Mouse (Mus musculus) forebrain, embryonic 11.5 days (tissue): ENCODE results near the gene Gm21974. TPM values are rescaled to one million over a fixed set of nuclear protein-coding genes. Genes with fewer than 3 reads are reported as not detected.
"Not testable (repeated sequence)": the region's sequence is repeated elsewhere in the genome, so short reads cannot be mapped to it uniquely, and the experiment has no call there.

Experiments used
- ATAC-seq: fragments of 200-750 bp; cut with Nextera tagmentation; replicated peaks from 2 replicates; pipeline ENCODE4 v1.8.0; 2017; ENCODE audit warnings: moderate TSS enrichment; ENCODE audit not compliant: low FRiP score
- DNase-seq: peaks from one replicate; pipeline ENCODE4 v3.0.0-alpha.2; 2017; ENCODE audit warnings: low spot score
- H3K27ac ChIP-seq: fragments of 300-500 bp; sonication (generic); 2 replicates; pipeline ENCODE4 v1.5.1; 2014; ENCODE audit warnings: low read depth, low read length
- H3K27me3 ChIP-seq: fragments of 300-500 bp; sonication (generic); 2 replicates; pipeline ENCODE4 v1.6.1; 2014; ENCODE audit warnings: mild to moderate bottlenecking, low read length, mixed read lengths; ENCODE audit not compliant: control insufficient read depth, insufficient read depth
- H3K36me3 ChIP-seq: fragments of 300-500 bp; sonication (generic); 2 replicates; pipeline ENCODE4 v1.6.1; 2014; ENCODE audit warnings: mild to moderate bottlenecking, low read length, moderate library complexity, mixed read lengths; ENCODE audit not compliant: control insufficient read depth, insufficient read depth
- H3K4me1 ChIP-seq: fragments of 300-500 bp; sonication (generic); replicated peaks from 2 replicates; pipeline ENCODE4 v1.6.1; 2014; ENCODE audit warnings: low read length, mixed read lengths; ENCODE audit not compliant: control insufficient read depth, insufficient read depth
- H3K4me2 ChIP-seq: fragments of 300-500 bp; sonication (generic); 2 replicates; pipeline ENCODE4 v1.6.1; 2014; ENCODE audit warnings: low read depth, mild to moderate bottlenecking, low read length, moderate library complexity, mixed read lengths; ENCODE audit not compliant: severe bottlenecking
- H3K4me3 ChIP-seq: fragments of 300-500 bp; sonication (generic); 2 replicates; pipeline ENCODE4 v1.5.1; 2014; ENCODE audit warnings: low read depth, low read length
- H3K9ac ChIP-seq: fragments of 300-500 bp; sonication (generic); 2 replicates; pipeline ENCODE4 v1.6.1; 2014; ENCODE audit warnings: low read length
- H3K9me3 ChIP-seq: fragments of 300-500 bp; sonication (generic); 2 replicates; pipeline ENCODE4 v1.6.1; 2016; ENCODE audit warnings: low read length, mixed read lengths; ENCODE audit not compliant: control insufficient read depth
- WGBS: fragments of 180-500 bp; shearing (Covaris S2); extraction: QIAGEN DNeasy Blood & Tissue Kit; methylation state at CpG from one replicate; pipeline ENCODE4 v1.1.7; 2014; 5-methylcytosine and 5-hydroxymethylcytosine counted together
- polyA plus RNA-seq: library from polyadenylated mRNA; unstranded; fragments of >200 nt; fragmentation: Nextera tagmentation; extraction: Ambion mirVana; gene quantifications from 2 replicates; pipeline ENCODE4 v1.2.1, GENCODE M21; 2014

The Gm21974 gene
- polyA plus RNA-seq, result not detected in 2 replicates

GRCm38 (mm10) chr7:127895442-127895841, at the start of gene Gm21974, which contains the start of gene Vkorc1:
Gene Gm21974, minus strand, starts transcription at chr7:127895454.
Gene Vkorc1, minus strand, starts transcription at chr7:127895617.
- peak within 1 kb of the TSS; percentile 41; the same call in 1 of the 2 replicates for H3K27ac ChIP-seq

DNA sequence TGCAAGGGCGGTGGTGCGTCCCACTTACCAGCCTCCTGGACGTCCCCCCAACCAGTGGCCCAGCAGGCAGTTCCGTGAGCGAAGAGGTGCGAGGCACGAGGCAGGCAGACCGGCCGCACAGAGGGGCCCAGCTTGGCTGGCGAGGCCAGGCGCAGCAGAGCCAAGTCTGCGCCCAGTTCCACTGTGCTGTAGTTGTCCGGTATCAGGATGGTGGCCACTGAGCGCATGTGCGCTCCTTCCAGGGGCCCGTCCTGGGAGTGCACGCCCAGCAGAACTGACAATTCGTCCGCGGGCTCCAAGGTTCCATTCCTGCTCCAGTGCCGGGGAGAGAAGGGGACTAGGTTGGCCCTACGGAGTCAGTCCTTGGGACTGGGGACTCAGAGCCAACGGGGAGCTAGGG, 49.4 kb upstream of the Gm21974 start:
- ATAC-seq (no peak), DNase-seq (no peak)
- no peaks in the 10 kb centered on the region for H3K4me1 ChIP-seq
- H3K27me3 ChIP-seq, result peaks cover 11% of the 10 kb centered on the region
- H3K27ac ChIP-seq, result no peak overlapping the region
- no peak overlapping the region for H3K4me2 ChIP-seq
- WGBS, result 16% methylated on average over 23 of the region's 23 CpGs
- H3K36me3 ChIP-seq, result no peaks in the 10 kb centered on the region
- H3K9ac ChIP-seq, result no peak overlapping the region
- H3K4me3 ChIP-seq, result no peak overlapping the region
- H3K9me3 ChIP-seq, result no peaks in the 10 kb centered on the region

More at GRCm38 (mm10) chr7:127895442-127895841, at the start of gene Gm21974, which contains the start of gene Vkorc1:
- Histone ChIP-seq H3K27me3 (no peaks in the 10 kb centered on the region), H3K36me3 (no peaks in the 10 kb centered on the region), H3K4me1 (0 out of 2 replicates have a peak, but pooled peaks cover 6% of the 10 kb centered on the region), H3K9ac (peak within 1 kb of the TSS; percentile 63), H3K4me3 (peak within 1 kb of the TSS; percentile 48), H3K4me2 (peak within 1 kb of the TSS; percentile 83), H3K9me3 (no peaks in the 10 kb centered on the region)
- DNase-seq (peak; percentile 94), ATAC-seq (peak; percentile 97)
- under 1% methylated on average over 26 of the region's 26 CpGs for WGBS

DNA sequence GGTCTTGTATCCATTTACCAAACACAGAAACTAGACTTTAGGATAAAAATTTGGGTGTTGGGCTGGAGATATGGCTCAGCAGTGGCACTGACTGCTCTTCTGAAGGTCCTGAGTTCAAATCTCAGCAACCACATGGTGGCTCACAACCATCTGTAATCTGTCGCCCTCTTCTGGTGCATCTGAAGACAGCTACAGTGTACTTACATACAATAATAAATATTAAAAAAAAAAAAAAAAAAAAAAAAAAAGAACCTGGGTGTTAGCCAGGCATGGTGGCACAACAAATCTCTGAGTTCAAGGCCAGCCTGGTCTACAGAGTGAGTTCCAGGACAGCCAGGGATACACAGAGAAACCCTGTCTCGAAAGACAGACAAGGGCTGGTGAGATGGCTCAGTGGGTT, 46.8 kb upstream of the Gm21974 start:
- H3K27ac ChIP-seq, H3K9ac ChIP-seq, H3K4me2 ChIP-seq, ATAC-seq, H3K4me3 ChIP-seq, H3K4me1 ChIP-seq, H3K9me3 ChIP-seq, H3K36me3 ChIP-seq, DNase-seq: not testable (repeated sequence)
- 53% methylated on average over 2 of the region's 2 CpGs for WGBS
- H3K27me3 ChIP-seq, result peaks cover 11% of the 10 kb centered on the region

DNA sequence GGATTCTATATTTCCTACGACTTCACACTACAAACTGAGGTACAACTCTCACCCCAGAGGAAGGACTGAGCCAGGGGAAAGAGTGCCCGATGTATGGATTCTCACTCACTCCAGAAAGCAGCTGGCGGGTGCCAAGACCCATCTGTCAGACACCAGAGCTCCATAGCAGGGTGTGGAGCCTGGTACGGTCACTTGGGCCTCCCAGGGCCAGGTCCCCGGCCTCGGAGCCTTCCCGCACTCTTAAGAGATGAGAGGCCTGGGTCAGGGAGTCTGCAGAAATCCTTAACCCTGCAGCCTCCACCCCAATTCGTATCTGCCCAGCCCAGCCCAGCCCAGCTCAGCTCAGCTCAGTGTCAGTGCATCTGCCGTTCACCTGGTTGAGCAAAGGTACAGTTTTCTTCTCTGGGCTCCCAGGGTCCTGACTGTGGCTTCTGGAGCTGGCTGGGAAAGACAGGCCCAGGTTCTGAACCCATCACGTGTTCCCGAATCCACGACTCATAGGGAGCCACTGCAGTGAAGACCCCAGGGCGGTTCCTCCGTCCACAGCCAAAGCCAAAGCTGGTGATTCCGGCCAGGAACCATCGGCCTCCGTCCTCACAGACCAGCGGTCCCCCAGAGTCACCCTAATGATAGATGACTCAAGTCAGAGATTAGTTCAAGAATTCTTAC, 41.1 kb upstream of the Gm21974 start:
- no peak for ATAC-seq
- Histone ChIP-seq H3K27ac (no peak overlapping the region), H3K4me1 (0 out of 2 replicates have a peak, but pooled peaks cover 10% of the 10 kb centered on the region), H3K9me3 (no peaks in the 10 kb centered on the region), H3K4me3 (peak overlapping the region; percentile 70), H3K27me3 (no peaks in the 10 kb centered on the region; the same call in 1 of the 2 replicates), H3K9ac (peak overlapping the region; percentile 82), H3K36me3 (no peaks in the 10 kb centered on the region), H3K4me2 (peak overlapping the region; percentile 93)
- DNase-seq, result no peak
- WGBS, result 57% methylated on average over 18 of the region's 18 CpGs

GRCm38 (mm10) chr7:127935748-127936159, 40.5 kb upstream of the Gm21974 start:
- Histone ChIP-seq H3K27ac (no peak overlapping the region), H3K4me3 (peak overlapping the region; percentile 70), H3K9me3 (no peaks in the 10 kb centered on the region), H3K27me3 (no peaks in the 10 kb centered on the region; the same call in 1 of the 2 replicates), H3K4me1 (0 out of 2 replicates have a peak, but pooled peaks cover 10% of the 10 kb centered on the region), H3K4me2 (peak overlapping the region; percentile 93), H3K36me3 (no peaks in the 10 kb centered on the region), H3K9ac (peak overlapping the region; percentile 82)
- DNase-seq (no peak), ATAC-seq (no peak; the same call in none of the 2 replicates)
- WGBS, result under 1% methylated on average over 38 of the region's 38 CpGs

GRCm38 (mm10) chr7:127935028-127935722, 39.9 kb upstream of the Gm21974 start:
- H3K4me2 ChIP-seq, result peak overlapping the region; percentile 93
- H3K4me3 ChIP-seq, result peak overlapping the region; percentile 70
- H3K36me3 ChIP-seq, result no peaks in the 10 kb centered on the region
- H3K9me3 ChIP-seq, result no peaks in the 10 kb centered on the region
- no peak overlapping the region for H3K27ac ChIP-seq
- peak; percentile 97 for DNase-seq
- H3K9ac ChIP-seq, result peak overlapping the region; percentile 82
- ATAC-seq, result peak; percentile 95
- H3K4me1 ChIP-seq, result 0 out of 2 replicates have a peak, but pooled peaks cover 10% of the 10 kb centered on the region
- WGBS, result 7% methylated on average over 32 of the region's 32 CpGs
- H3K27me3 ChIP-seq, result no peaks in the 10 kb centered on the region; the same call in none of the 2 replicates

GRCm38 (mm10) chr7:127934075-127934474, 38.8 kb upstream of the Gm21974 start:
- Histone ChIP-seq H3K36me3 (no peaks in the 10 kb centered on the region), H3K27ac (no peak overlapping the region), H3K4me3 (no peak overlapping the region), H3K4me1 (peaks cover 15% of the 10 kb centered on the region; the same call in 1 of the 2 replicates), H3K9ac (no peak overlapping the region), H3K27me3 (peaks cover 5% of the 10 kb centered on the region), H3K4me2 (no peak overlapping the region), H3K9me3 (no peaks in the 10 kb centered on the region)
- no peak for DNase-seq
- ATAC-seq, result no peak
- WGBS, result 88% methylated on average over 5 of the region's 5 CpGs

- Histone ChIP-seq H3K36me3 (no peaks in the 10 kb centered on the region), H3K9me3 (no peaks in the 10 kb centered on the region), H3K27me3 (peaks cover 5% of the 10 kb centered on the region), H3K4me3 (no peak overlapping the region), H3K9ac (no peak overlapping the region; the same call in 1 of the 2 replicates), H3K4me1 (peaks cover 15% of the 10 kb centered on the region; the same call in 1 of the 2 replicates), H3K4me2 (no peak overlapping the region), H3K27ac (no peak overlapping the region)
- DNase-seq, result peak; percentile 49
- ATAC-seq, result no peak
- 16% methylated on average over 13 of the region's 13 CpGs for WGBS
These were observed 37.2 kb upstream of the Gm21974 start for GRCm38 (mm10) chr7:127932273-127933031.
